Mouse (Mus musculus) lung, adult 2 months (tissue): ENCODE data around the gene Nr4a1.

Experiments used
- CTCF ChIP-seq: fragments of 200-500 bp; IDR thresholded peaks from 2 replicates; pipeline ENCODE4 v1.5.1; 2011; ENCODE audit warnings: mild to moderate bottlenecking, low read length, control low read depth; ENCODE audit not compliant: insufficient read depth
- POLR2A ChIP-seq: fragments of 200-500 bp; IDR thresholded peaks from 2 replicates; pipeline ENCODE4 v1.6.1; 2011; ENCODE audit warnings: low read depth, mild to moderate bottlenecking, control low read depth, low read length, borderline replicate concordance; ENCODE audit errors: extremely low read depth

GRCm38 (mm10) chr15:101311087-101311770 lies 57.2 kb downstream of the Nr4a1 start:
- TF ChIP-seq CTCF (no peak), POLR2A (no peak)
